Mouse (Mus musculus): ENCODE data around the gene Gm20815.
"Not testable (repeated sequence)": the region's sequence is repeated elsewhere in the genome, so short reads cannot be mapped to it uniquely, and the experiment has no call there.

Gm20815 gene

GRCm38 (mm10) chrY:8835069-8835468 lies at the start of gene Gm20815:
TSS of gene Gm20815 (minus strand) at chrY:8835169.
- DNase-seq (ENCODE audit: extremely low spot score) = not testable (repeated sequence)

Measured in embryo, embryonic 9.5 days (tissue).